Mouse (Mus musculus): Measurements from ENCODE around the gene Ube2v1.

Ube2v1 gene

DNA sequence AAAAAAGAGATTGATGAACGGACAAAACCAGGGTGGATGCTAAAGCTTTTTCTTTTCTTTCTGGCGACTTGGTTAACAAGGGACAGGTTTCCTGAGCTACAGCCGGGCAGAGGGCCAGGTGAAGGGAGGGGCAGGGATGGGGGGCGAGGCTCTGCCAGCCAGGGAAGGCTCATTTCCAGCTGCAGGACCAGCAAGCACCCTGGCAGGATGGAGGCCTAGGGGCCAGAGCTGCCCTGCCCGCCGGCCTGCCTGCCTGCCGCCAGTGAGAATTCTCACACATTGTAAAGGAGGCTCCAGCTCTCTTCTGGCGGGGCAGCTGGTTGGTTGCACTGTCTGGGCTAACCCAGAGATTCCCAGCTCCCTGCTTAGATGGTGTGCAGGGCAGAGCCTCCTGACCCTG lies 69.8 kb downstream of the Ube2v1 start:
- DNase-seq (ENCODE audit: low spot score), result no peak

DNA sequence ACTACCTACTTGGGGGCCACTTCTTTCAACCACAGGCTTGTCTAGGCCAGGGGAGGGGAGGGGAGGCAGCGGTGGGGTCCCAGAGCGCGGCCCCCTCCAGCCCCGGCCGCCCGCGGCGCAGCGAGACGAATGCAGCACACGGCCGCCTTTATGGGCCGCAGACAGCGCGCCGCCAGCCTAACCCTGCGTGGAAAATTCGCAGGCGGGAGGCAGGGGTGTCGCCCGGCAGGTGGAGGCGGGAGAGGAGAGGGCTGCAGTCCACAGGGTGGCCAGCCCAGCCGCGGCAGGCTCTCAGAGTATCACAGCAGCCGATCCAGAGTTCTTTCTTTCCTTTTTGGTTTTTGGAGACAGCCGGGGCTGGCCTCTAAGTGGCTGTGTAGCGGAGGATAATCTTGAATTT lies 72.5 kb downstream of the Ube2v1 start:
- no peak for DNase-seq (ENCODE audit: low spot score)
